Mouse (Mus musculus) intestine, embryonic 14.5 days (tissue): ENCODE measurements at regions not wholly inside any gene's neighbourhood (a gene's known extent, or its start where the extent isn't known, plus 50 kb on each side); places are given as distances from the start of the nearest gene placed in this dataset.

Experiments
- ATAC-seq: fragments of 200-750 bp; cut with Nextera tagmentation; replicated peaks from 2 replicates; pipeline ENCODE4 v1.8.0; 2017; ENCODE audit warnings: low read depth, moderate number of reproducible peaks, moderate TSS enrichment, moderate library complexity; ENCODE audit not compliant: low FRiP score, low TSS enrichment
- DNase-seq: peaks from one replicate; pipeline ENCODE4 v3.0.0-alpha.2; 2018; ENCODE audit warnings: low spot score
- H3K27ac ChIP-seq: fragments of 300-500 bp; sonication (generic); 2 replicates; pipeline ENCODE4 v1.5.1; 2014; ENCODE audit warnings: low read depth, mild to moderate bottlenecking, control low read depth
- H3K27me3 ChIP-seq: fragments of 300-500 bp; sonication (generic); replicated peaks from 2 replicates; pipeline ENCODE4 v1.6.1; 2014; ENCODE audit warnings: low read length, control low read depth; ENCODE audit not compliant: control insufficient read depth, insufficient read depth
- H3K36me3 ChIP-seq: fragments of 300-500 bp; sonication (generic); 2 replicates; pipeline ENCODE4 v1.6.1; 2014; ENCODE audit warnings: low read length, control low read depth; ENCODE audit not compliant: control insufficient read depth, insufficient read depth
- H3K4me1 ChIP-seq: fragments of 300-500 bp; sonication (generic); replicated peaks from 2 replicates; pipeline ENCODE4 v1.6.1; 2014; ENCODE audit warnings: low read length, control low read depth, mixed read lengths; ENCODE audit not compliant: control insufficient read depth, insufficient read depth
- H3K4me2 ChIP-seq: fragments of 300-500 bp; sonication (generic); 2 replicates; pipeline ENCODE4 v1.6.1; 2014; ENCODE audit warnings: low read length
- H3K4me3 ChIP-seq: fragments of 300-500 bp; sonication (generic); 2 replicates; pipeline ENCODE4 v1.5.1; 2014; ENCODE audit warnings: low read depth, low read length, control low read depth, mixed read lengths
- H3K9ac ChIP-seq: fragments of 300-500 bp; sonication (generic); 2 replicates; pipeline ENCODE4 v1.6.1; 2014; ENCODE audit warnings: mild to moderate bottlenecking, low read length
- H3K9me3 ChIP-seq: fragments of 300-500 bp; sonication (generic); 2 replicates; pipeline ENCODE4 v1.6.1; 2016; ENCODE audit warnings: low read length, control low read depth; ENCODE audit not compliant: control insufficient read depth
- WGBS: fragments of 180-500 bp; shearing (Covaris S2); extraction: QIAGEN DNeasy Blood & Tissue Kit; methylation state at CpG from one replicate; pipeline ENCODE4 v1.1.7; 2014; 5-methylcytosine and 5-hydroxymethylcytosine counted together

DNA sequence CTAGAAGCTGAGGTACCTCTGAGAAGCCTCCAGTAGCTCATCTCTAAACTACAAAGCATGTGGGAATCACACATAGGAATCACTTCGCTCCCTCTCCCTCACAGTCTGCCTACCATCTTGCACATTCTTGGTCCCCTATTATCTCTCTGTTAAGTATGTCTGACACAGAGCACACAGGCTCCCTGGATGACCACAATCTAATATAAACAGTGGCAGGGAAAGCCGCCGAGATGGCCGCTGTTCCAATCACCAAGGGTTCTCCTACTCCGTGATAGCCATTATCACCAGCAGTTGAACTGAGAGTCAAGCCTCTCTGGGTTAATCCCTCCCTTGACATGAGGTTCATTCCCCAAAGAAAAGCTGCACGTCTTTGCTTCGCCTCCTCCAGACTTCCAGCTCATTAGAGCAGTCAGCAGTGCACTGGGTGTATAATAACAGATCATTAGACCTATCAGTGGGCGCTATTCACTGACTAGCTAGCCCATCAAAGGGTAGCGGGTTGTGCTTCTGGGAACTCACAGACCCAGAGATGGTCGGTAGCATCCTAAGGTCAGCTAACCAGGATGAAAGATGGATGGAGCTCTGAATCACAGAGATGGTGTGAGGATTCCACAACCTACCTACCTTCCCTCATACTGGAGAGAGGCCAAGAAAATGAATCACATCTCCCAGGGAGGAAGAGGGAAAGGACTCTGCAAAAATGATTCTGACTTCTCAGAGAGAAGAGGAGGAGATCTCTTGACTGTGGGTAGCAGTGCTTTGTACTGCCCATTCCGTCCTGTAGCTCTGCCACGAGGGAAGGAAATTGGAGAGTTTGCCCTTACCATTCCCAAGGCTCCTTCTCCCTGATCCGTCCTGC is 130.9 kb downstream of the Hs3st3b1 start:
- H3K4me1 ChIP-seq = no peaks in the 10 kb centered on the region; the same call in 1 of the 2 replicates
- no peak overlapping the region for H3K4me3 ChIP-seq
- ATAC-seq (no peak), DNase-seq (peak; percentile 29)
- WGBS = 58% methylated on average over 13 of the region's 13 CpGs
- H3K9me3 ChIP-seq = no peaks in the 10 kb centered on the region
- no peak overlapping the region for H3K27ac ChIP-seq
- H3K36me3 ChIP-seq = no peaks in the 10 kb centered on the region
- no peak overlapping the region for H3K9ac ChIP-seq
- no peak overlapping the region for H3K4me2 ChIP-seq
- no peaks in the 10 kb centered on the region for H3K27me3 ChIP-seq

DNA sequence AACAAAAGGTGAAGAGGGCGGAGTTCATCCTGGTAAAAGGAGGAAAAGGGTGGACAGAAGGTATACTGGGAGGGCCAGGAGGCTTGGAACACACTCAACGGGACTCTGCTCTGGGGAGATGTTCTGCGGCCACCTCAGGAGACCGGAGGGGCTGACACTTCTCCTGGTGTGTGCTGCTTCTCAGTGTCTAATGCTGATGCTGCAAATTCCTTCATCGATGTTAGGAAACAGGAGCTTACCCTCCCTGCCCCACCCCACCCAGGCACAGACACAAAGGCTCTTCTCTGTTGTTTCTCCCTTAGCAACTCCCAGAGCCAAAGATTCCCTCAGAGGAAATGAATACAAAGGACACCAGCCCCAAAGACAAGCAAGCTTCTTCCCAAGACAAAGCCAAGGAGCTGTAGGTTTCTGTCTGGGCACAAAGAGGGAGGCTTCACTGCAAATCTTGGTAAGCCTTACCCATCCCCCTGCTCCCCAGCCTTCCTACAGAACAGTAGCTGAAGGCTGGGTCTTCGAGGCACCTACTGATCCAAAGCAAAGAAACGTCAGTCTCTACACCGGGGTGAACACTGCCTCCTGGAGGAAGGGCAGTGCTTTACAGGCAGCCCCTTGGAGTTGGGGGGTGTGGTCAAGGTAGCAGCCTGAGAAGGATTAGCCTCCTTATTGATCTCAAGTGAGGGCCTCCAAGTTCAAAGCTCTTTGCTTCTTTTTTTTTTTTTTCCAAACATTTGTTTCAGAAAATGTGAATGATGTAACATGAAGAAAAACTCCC is 128.2 kb downstream of the Hs3st3b1 start:
- Histone ChIP-seq H3K4me3 (no peak overlapping the region), H3K36me3 (no peaks in the 10 kb centered on the region), H3K4me2 (no peak overlapping the region), H3K4me1 (no peaks in the 10 kb centered on the region; the same call in 1 of the 2 replicates), H3K27ac (no peak overlapping the region), H3K27me3 (no peaks in the 10 kb centered on the region), H3K9me3 (no peaks in the 10 kb centered on the region), H3K9ac (no peak overlapping the region)
- DNase-seq (peak; percentile 34), ATAC-seq (no peak)
- 78% methylated on average over 8 of the region's 8 CpGs for WGBS

DNA sequence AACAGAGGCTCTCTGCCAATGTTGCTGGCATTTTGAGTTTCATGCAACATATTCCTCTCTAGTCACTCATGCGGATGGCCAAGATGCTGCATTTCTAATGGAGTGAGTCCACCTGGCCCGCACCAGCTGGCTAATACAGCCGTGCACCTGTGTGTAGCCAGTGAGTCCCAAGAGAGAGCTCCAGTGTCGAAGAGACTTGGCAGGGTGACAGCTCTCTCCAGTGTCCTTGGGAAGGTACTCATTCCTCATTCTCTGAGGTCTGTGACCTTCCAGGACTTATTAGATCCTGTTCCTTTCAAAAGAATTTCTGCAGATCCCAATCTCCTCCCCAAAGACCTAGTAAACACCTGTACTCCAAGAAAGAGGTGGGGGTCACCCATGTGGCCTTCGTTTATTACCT is 109.9 kb downstream of the Hs3st3b1 start:
- Histone ChIP-seq H3K4me1 (no peaks in the 10 kb centered on the region), H3K36me3 (no peaks in the 10 kb centered on the region), H3K27me3 (no peaks in the 10 kb centered on the region), H3K4me3 (no peak overlapping the region), H3K4me2 (no peak overlapping the region), H3K9me3 (no peaks in the 10 kb centered on the region), H3K27ac (no peak overlapping the region), H3K9ac (no peak overlapping the region)
- ATAC-seq (no peak), DNase-seq (no peak)
- WGBS = 80% methylated on average over 5 of the region's 5 CpGs

DNA sequence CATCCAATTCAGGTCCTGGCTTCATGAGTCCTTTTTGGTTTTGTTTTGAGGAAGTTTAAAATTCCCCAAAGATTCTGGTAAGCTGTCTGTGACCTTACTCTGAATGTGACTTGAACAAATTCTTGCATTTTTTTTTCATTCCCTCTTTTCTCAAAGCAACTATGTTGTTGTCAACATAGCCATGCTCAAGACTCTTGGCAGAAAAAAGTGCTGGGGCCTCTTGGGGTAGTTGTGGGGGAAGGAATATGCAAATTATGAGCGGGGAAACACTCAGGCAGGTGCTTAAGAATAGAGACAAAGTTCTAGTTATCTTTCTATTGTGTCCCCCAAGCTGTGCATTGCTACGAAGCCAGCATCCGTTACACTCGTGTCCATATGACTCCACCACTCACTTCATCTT is 99.2 kb downstream of the Hs3st3b1 start:
- Histone ChIP-seq H3K27me3 (no peaks in the 10 kb centered on the region), H3K9ac (no peak overlapping the region), H3K4me3 (no peak overlapping the region), H3K36me3 (no peaks in the 10 kb centered on the region), H3K4me2 (no peak overlapping the region), H3K9me3 (no peaks in the 10 kb centered on the region), H3K27ac (no peak overlapping the region), H3K4me1 (no peaks in the 10 kb centered on the region)
- WGBS = 79% methylated on average over 4 of the region's 4 CpGs
- DNase-seq (no peak), ATAC-seq (no peak)

DNA sequence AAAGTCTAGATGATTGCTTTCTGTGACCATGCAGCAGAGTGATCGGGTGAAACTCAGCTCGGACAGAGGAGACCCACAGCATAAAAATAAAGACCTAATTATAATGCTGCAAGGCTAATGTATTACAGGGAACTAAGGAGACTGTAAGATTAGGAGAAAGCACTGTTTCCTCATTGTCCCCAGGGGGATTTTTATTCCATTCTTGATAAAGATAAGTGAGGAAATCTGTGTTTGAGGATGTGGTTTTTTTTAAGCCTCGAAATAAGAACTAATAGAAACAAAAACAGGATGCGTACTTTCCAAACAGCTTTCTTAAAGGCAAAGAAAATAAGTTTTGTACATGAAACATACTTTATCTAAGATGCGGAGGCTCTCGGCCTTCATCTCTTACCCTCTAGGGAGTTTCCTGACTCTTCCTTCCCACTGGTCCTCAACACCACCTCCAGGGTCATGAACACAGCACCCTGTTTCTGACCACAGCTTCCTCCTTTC is 94.8 kb downstream of the Hs3st3b1 start:
- Histone ChIP-seq H3K4me3 (no peak overlapping the region), H3K4me2 (no peak overlapping the region), H3K36me3 (no peaks in the 10 kb centered on the region), H3K27ac (no peak overlapping the region), H3K4me1 (no peaks in the 10 kb centered on the region), H3K9ac (no peak overlapping the region), H3K9me3 (no peaks in the 10 kb centered on the region), H3K27me3 (no peaks in the 10 kb centered on the region)
- no peak for ATAC-seq
- 87% methylated on average over 6 of the region's 6 CpGs for WGBS
- no peak for DNase-seq

DNA sequence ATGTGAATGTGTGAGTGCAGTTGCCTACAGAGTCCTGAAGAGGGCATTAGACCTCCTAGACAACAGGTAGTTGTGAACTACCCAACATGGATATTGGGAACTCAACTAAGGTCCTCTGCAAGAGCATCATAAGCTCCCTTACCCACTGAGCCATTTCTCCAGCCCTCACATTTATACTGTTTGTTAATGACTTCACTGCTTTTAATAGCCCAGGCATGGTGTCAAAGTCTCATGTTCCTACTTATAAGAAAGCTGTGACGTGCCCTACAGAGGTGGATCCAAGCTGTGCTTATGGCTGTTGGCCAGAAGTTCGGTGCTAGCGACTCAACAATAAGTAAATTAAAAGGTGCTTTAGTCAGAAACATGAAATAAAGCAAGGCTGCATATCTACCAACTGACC is 88.6 kb downstream of the Hs3st3b1 start:
- WGBS = 85% methylated on average over 3 of the region's 3 CpGs
- no peaks in the 10 kb centered on the region for H3K4me1 ChIP-seq
- no peak overlapping the region for H3K27ac ChIP-seq

DNA sequence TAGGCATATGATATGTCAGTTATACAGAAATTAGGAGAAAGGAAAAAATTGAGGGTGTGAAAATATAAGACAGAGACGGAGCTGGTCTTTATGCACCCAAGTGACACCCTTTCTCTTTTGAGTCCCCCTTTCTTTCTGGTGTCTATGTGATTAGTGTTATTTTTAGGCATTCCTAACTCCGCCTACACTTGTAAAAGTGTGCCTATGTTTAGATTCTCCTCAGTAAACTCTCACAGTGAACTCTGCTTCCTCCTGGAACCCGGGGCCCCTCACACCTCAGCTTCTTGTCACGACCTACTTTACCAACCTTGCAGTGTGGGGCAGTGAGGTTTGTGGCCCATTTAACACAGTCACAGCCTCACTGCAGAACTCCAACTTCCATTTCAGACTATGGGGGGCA is 88.0 kb downstream of the Hs3st3b1 start:
- WGBS = 37% methylated on average over 4 of the region's 4 CpGs
- no peak overlapping the region for H3K27ac ChIP-seq
- no peaks in the 10 kb centered on the region for H3K4me1 ChIP-seq
- no peak overlapping the region for H3K4me3 ChIP-seq
- DNase-seq = no peak
- H3K4me2 ChIP-seq = no peak overlapping the region
- H3K36me3 ChIP-seq = no peaks in the 10 kb centered on the region
- no peak for ATAC-seq
- H3K27me3 ChIP-seq = no peaks in the 10 kb centered on the region
- no peak overlapping the region for H3K9ac ChIP-seq
- H3K9me3 ChIP-seq = no peaks in the 10 kb centered on the region

More for the DNA sequence above, 88.6 kb downstream of the Hs3st3b1 start:
- no peak overlapping the region for H3K4me3 ChIP-seq
- H3K4me2 ChIP-seq = no peak overlapping the region
- H3K9me3 ChIP-seq = no peaks in the 10 kb centered on the region
- ATAC-seq (no peak), DNase-seq (peak; percentile 20)
- H3K36me3 ChIP-seq = no peaks in the 10 kb centered on the region
- no peaks in the 10 kb centered on the region for H3K27me3 ChIP-seq
- H3K9ac ChIP-seq = no peak overlapping the region

DNA sequence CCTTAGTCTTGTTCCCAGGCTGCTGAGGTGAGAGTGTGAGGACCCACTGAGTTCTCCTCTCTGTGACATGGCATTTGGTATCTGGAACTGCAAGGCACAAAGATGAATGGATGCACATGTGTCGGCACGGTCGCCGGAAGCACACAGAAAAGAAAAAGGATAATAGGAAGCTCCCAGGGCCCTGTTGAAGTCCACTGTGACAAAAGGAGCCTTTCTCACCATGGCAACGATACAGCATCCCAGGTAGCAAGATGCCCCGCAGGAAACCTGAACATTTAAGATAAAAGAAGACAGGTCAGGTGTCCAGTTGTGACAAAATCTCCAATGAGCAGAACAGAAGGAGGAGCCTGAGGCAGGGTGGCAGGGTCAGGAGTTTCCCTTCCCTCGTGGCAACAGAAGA is 87.5 kb downstream of the Hs3st3b1 start:
- Histone ChIP-seq H3K27me3 (no peaks in the 10 kb centered on the region), H3K4me3 (no peak overlapping the region), H3K4me1 (no peaks in the 10 kb centered on the region), H3K36me3 (no peaks in the 10 kb centered on the region), H3K9me3 (no peaks in the 10 kb centered on the region), H3K27ac (no peak overlapping the region), H3K9ac (no peak overlapping the region), H3K4me2 (no peak overlapping the region)
- DNase-seq (peak; percentile 42), ATAC-seq (no peak)
- WGBS = 69% methylated on average over 7 of the region's 7 CpGs
